Comparison of ENCODE assay signal across 8 mouse cellular contexts in the genomic region with DNA sequence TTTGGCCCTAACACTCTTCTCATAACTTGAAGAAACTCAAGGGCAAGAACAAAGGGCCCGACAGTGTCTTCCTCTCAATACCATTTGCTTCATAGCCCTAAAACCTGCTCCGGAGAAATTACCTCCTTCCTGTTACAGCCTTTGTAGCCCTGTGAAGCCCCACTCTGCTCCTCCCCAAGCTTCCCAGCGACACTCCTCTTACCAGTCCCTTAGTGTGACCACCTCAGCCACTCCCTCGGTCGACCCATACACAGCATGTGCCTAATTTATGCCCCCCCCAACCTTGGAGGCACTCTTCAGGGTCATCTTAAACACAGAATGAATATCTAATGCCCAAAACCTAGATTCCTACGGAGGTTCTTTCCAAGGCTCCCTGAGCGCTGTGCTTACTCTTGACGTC. TPM values are rescaled to one million over a fixed set of nuclear protein-coding genes. Genes with fewer than 3 reads are reported as not detected.
A peak's percentile ranks its signal among the peaks of the same experiment; 100 is the strongest.
DNase-seq lines count a peak whose midpoint lies in the region; ATAC-seq and TF ChIP-seq lines count a peak whose summit lies in the region.

No protein-coding gene starts in this region.

- H3K27ac ChIP-seq in heart, embryonic 13.5 days (replicated peaks) = peak overlapping the region; percentile 89
- no peak overlapping the region for H3K27ac ChIP-seq in embryonic fibroblast, embryonic 13.5 days (ENCODE audit: insufficient read depth, low read length)
- H3K27ac ChIP-seq in kidney, embryonic 16.5 days (ENCODE audit: low read length) = peak overlapping the region; percentile 88
- 0 out of 2 replicates have a peak overlapping the region, but pooled peaks have one; percentile 34 for H3K27ac ChIP-seq in midbrain, postnatal 0 days (ENCODE audit: low read depth, low read length)

- DNase-seq in heart, postnatal 36 days = no peak
- DNase-seq in midbrain, postnatal 0 days (ENCODE audit: low spot score) = no peak
- DNase-seq in ovary, adult 18-20 months (ENCODE audit: low spot score) = no peak
- no peak for DNase-seq in natural killer cell, adult 2 months (ENCODE audit: low spot score in 2 of 2)

- peaks cover 49% of the 10 kb centered on the region for H3K4me1 ChIP-seq in heart, embryonic 13.5 days
- peaks cover 2% of the 10 kb centered on the region; the same call in 1 of the 2 replicates for H3K4me1 ChIP-seq in embryonic fibroblast, embryonic 13.5 days (ENCODE audit: control insufficient read depth, insufficient read depth, low read length)
- H3K4me1 ChIP-seq in kidney, embryonic 16.5 days (ENCODE audit: insufficient read depth, low read length) = peaks cover 44% of the 10 kb centered on the region
- peaks cover 7% of the 10 kb centered on the region for H3K4me1 ChIP-seq in midbrain, postnatal 0 days (ENCODE audit: insufficient read depth, low read length)

- ATAC-seq in heart, embryonic 13.5 days (ENCODE audit: extremely low read depth, insufficient number of reproducible peaks, low FRiP score, low TSS enrichment) = no peak
- no peak for ATAC-seq in kidney, embryonic 16.5 days (ENCODE audit: low FRiP score, low TSS enrichment)
- ATAC-seq in midbrain, postnatal 0 days (ENCODE audit: low FRiP score) = no peak
- ATAC-seq in frontal cortex, adult (ENCODE audit: low TSS enrichment) = no peak

- 10% methylated on average over 8 of the region's 8 CpGs for whole genome bisulfite sequencing in heart, embryonic 13.5 days
- 7% methylated on average over 8 of the region's 8 CpGs for WGBS in kidney, embryonic 16.5 days
- WGBS in midbrain, postnatal 0 days = 36% methylated on average over 8 of the region's 8 CpGs

- H3K4me2 ChIP-seq in heart, embryonic 13.5 days = peak overlapping the region; percentile 94
- peak overlapping the region; percentile 91 for H3K4me2 ChIP-seq in kidney, embryonic 16.5 days (replicated peaks; ENCODE audit: low read depth, low read length)
- H3K4me2 ChIP-seq in midbrain, postnatal 0 days (ENCODE audit: low read depth, low read length, poor library complexity, severe bottlenecking) = peak overlapping the region; percentile 88

- no peak for TF ChIP-seq CTCF in embryonic fibroblast, embryonic 13.5 days (IDR thresholded peaks at IDR 0.05; ENCODE audit: borderline replicate concordance, insufficient read depth, low read length)
- no peak for TF ChIP-seq CTCF in midbrain, postnatal 0 days (IDR thresholded peaks at IDR 0.05)

- peak overlapping the region; percentile 86 for H3K9ac ChIP-seq in heart, embryonic 13.5 days
- H3K9ac ChIP-seq in kidney, embryonic 16.5 days (replicated peaks; ENCODE audit: low read length) = peak overlapping the region; percentile 75
- no peak overlapping the region for H3K9ac ChIP-seq in midbrain, postnatal 0 days (replicated peaks; ENCODE audit: low read length, poor library complexity, severe bottlenecking)

- H3K9me3 ChIP-seq in heart, embryonic 13.5 days = no peaks in the 10 kb centered on the region
- no peaks in the 10 kb centered on the region for H3K9me3 ChIP-seq in kidney, embryonic 16.5 days (ENCODE audit: low read length)
- no peaks in the 10 kb centered on the region for H3K9me3 ChIP-seq in midbrain, postnatal 0 days (ENCODE audit: low read length)

- H3K27me3 ChIP-seq in heart, embryonic 13.5 days (replicated peaks) = peaks cover 7% of the 10 kb centered on the region; the same call in 1 of the 2 replicates
- H3K27me3 ChIP-seq in kidney, embryonic 16.5 days (ENCODE audit: insufficient read depth, low read length) = no peaks in the 10 kb centered on the region
- peaks cover 7% of the 10 kb centered on the region; the same call in 1 of the 2 replicates for H3K27me3 ChIP-seq in midbrain, postnatal 0 days (ENCODE audit: insufficient read depth, low read length)

- TF ChIP-seq POLR2A in embryonic fibroblast, embryonic 13.5 days (IDR thresholded peaks at IDR 0.05; ENCODE audit: low read depth, low read length) = no peak

- intact Hi-C loops in heart, postnatal 36 days (cut with DNase I) = no loop called here

- H3K36me3 ChIP-seq in heart, embryonic 13.5 days = peaks cover 23% of the 10 kb centered on the region
- H3K36me3 ChIP-seq in kidney, embryonic 16.5 days (ENCODE audit: insufficient read depth, low read length) = peaks cover 15% of the 10 kb centered on the region
- H3K36me3 ChIP-seq in midbrain, postnatal 0 days (ENCODE audit: insufficient read depth, low read length) = no peaks in the 10 kb centered on the region

- H3K4me3 ChIP-seq in heart, embryonic 13.5 days = peak overlapping the region; percentile 66
- H3K4me3 ChIP-seq in embryonic fibroblast, embryonic 13.5 days (ENCODE audit: insufficient read depth, low read length) = peak overlapping the region; percentile 49
- peak overlapping the region; percentile 59 for H3K4me3 ChIP-seq in kidney, embryonic 16.5 days (ENCODE audit: low read length)
- H3K4me3 ChIP-seq in midbrain, postnatal 0 days (ENCODE audit: low read depth, low read length) = peak overlapping the region; percentile 41

RNA-seq across cellular contexts. Expression of a gene that starts 2.3 kb away (rescaled TPM):
- polyA plus RNA-seq in heart, embryonic 13.5 days (2015; fragmentation: Nextera tagmentation; extraction: Ambion mirVana) = 33.3 and 38.4 TPM in 2 replicates
- 10 to 100 TPM; 28.3 to 42.6 TPM for total RNA-seq in heart, postnatal 36 days (2021)
- 4.1 and 7.1 TPM in 2 replicates for polyA plus RNA-seq in embryonic fibroblast, embryonic 13.5 days (2011; ENCODE audit: insufficient read length, low read depth, missing spikeins)
- polyA plus RNA-seq in kidney, embryonic 16.5 days (2015; fragmentation: Nextera tagmentation; extraction: Ambion mirVana) = 81.9 and 86.7 TPM in 2 replicates
- 6.6 and 7.1 TPM in 2 replicates for total RNA-seq in midbrain, postnatal 0 days (2014; rRNA removed)
- 8.9 and 9.4 TPM in 2 replicates for polyA plus RNA-seq in midbrain, postnatal 0 days (2015; fragmentation: Nextera tagmentation; extraction: Ambion mirVana)

RNA-seq across cellular contexts. Expression of a gene that starts 8.3 kb away (rescaled TPM):
- 40.6 and 40.7 TPM in 2 replicates for polyA plus RNA-seq in heart, embryonic 13.5 days (2015; fragmentation: Nextera tagmentation; extraction: Ambion mirVana)
- 10 to 100 TPM; 20.5 to 23.0 TPM for total RNA-seq in heart, postnatal 36 days (2021)
- polyA plus RNA-seq in embryonic fibroblast, embryonic 13.5 days (2011; ENCODE audit: insufficient read length, low read depth, missing spikeins) = 91.5 and 103 TPM in 2 replicates
- 58.8 and 64.3 TPM in 2 replicates for polyA plus RNA-seq in kidney, embryonic 16.5 days (2015; fragmentation: Nextera tagmentation; extraction: Ambion mirVana)
- 22.8 and 32.0 TPM in 2 replicates for total RNA-seq in midbrain, postnatal 0 days (2014; rRNA removed)
- polyA plus RNA-seq in midbrain, postnatal 0 days (2015; fragmentation: Nextera tagmentation; extraction: Ambion mirVana) = 42.4 and 48.7 TPM in 2 replicates

RNA-seq across cellular contexts. Expression of a gene that starts 19.5 kb away (rescaled TPM):
- 77.5 and 85.1 TPM in 2 replicates for polyA plus RNA-seq in heart, embryonic 13.5 days (2015; fragmentation: Nextera tagmentation; extraction: Ambion mirVana)
- 10 to 100 TPM; 50.0 to 52.3 TPM for total RNA-seq in heart, postnatal 36 days (2021)
- polyA plus RNA-seq in embryonic fibroblast, embryonic 13.5 days (2011; ENCODE audit: insufficient read length, low read depth, missing spikeins) = 47.2 and 51.3 TPM in 2 replicates
- polyA plus RNA-seq in kidney, embryonic 16.5 days (2015; fragmentation: Nextera tagmentation; extraction: Ambion mirVana) = 127 and 146 TPM in 2 replicates
- 198 and 223 TPM in 2 replicates for total RNA-seq in midbrain, postnatal 0 days (2014; rRNA removed)
- 69.4 and 81.1 TPM in 2 replicates for polyA plus RNA-seq in midbrain, postnatal 0 days (2015; fragmentation: Nextera tagmentation; extraction: Ambion mirVana)

RNA-seq across cellular contexts. Expression of a gene that starts 32.5 kb away (rescaled TPM):
- 0.70 and 0.76 TPM in 2 replicates for polyA plus RNA-seq in heart, embryonic 13.5 days (2015; fragmentation: Nextera tagmentation; extraction: Ambion mirVana)
- under 1 TPM; 0.42 to 0.62 TPM for total RNA-seq in heart, postnatal 36 days (2021)
- 14.2 and 24.2 TPM in 2 replicates for polyA plus RNA-seq in embryonic fibroblast, embryonic 13.5 days (2011; ENCODE audit: insufficient read length, low read depth, missing spikeins)
- 4.7 and 6.0 TPM in 2 replicates for polyA plus RNA-seq in kidney, embryonic 16.5 days (2015; fragmentation: Nextera tagmentation; extraction: Ambion mirVana)
- total RNA-seq in midbrain, postnatal 0 days (2014; rRNA removed) = 112 and 124 TPM in 2 replicates
- polyA plus RNA-seq in midbrain, postnatal 0 days (2015; fragmentation: Nextera tagmentation; extraction: Ambion mirVana) = 69.1 TPM in 2 replicates

RNA-seq across cellular contexts. Expression of a gene that starts 32.9 kb away (rescaled TPM):
- 216 and 229 TPM in 2 replicates for polyA plus RNA-seq in heart, embryonic 13.5 days (2015; fragmentation: Nextera tagmentation; extraction: Ambion mirVana)
- 10 to 100 TPM; 82.3 to 87.0 TPM for total RNA-seq in heart, postnatal 36 days (2021)
- 265 and 289 TPM in 2 replicates for polyA plus RNA-seq in embryonic fibroblast, embryonic 13.5 days (2011; ENCODE audit: insufficient read length, low read depth, missing spikeins)
- 272 and 300 TPM in 2 replicates for polyA plus RNA-seq in kidney, embryonic 16.5 days (2015; fragmentation: Nextera tagmentation; extraction: Ambion mirVana)
- 74.7 and 93.9 TPM in 2 replicates for total RNA-seq in midbrain, postnatal 0 days (2014; rRNA removed)
- 219 TPM in 2 replicates for polyA plus RNA-seq in midbrain, postnatal 0 days (2015; fragmentation: Nextera tagmentation; extraction: Ambion mirVana)
